Mouse (Mus musculus) left cerebral cortex, postnatal 25 days (tissue): ENCODE results near the gene Hist1h1e. TPM values are rescaled to one million over a fixed set of nuclear protein-coding genes. Genes with fewer than 3 reads are reported as not detected.
"Not testable (repeated sequence)": the region's sequence is repeated elsewhere in the genome, so short reads cannot be mapped to it uniquely, and the experiment has no call there.

ENCODE experiments used
- DNase-seq, 2 experiments: peaks; one replicate each; pipeline ENCODE4 v3.0.0; 2022; ENCODE audit warnings: low spot score in 2 of 2, mixed read lengths in 1 of 2
- intact Hi-C: fragments of 180-260 bp; cut with DNase I; formaldehyde crosslinking; loops from one replicate; pipeline ENCODE4 v1.15.1; 2025
- total RNA-seq, 2 experiments: library from RNA; stranded (reverse); gene quantifications; 2 replicates each; pipeline ENCODE4 v1.2.3; 2021

Gene Hist1h1e
- total RNA-seq, 2 experiments from 2014 or later: 53.2 to 67.9 TPM

DNA sequence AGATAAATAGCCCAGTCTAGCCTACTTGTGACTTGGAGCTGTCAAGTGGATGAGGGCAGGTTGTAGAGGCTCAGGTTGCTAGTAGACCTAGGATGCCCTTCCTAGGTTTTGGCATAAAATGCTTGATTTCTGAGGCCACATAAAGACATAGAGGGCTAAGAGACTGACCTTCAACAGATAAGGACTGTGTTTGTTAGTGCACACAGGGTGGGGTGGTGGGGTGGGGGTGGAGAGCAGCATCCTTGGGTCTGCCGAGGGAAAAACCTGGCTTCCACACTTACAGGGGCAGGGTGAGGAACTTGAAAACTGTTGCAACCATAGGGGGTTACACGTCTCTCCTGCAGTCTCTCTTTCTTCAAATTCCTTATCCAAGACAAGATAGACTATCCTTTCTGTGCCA is 27.2 kb downstream of the Hist1h1e start:
- DNase-seq: no peak
- intact Hi-C loops: no loop called here

DNA sequence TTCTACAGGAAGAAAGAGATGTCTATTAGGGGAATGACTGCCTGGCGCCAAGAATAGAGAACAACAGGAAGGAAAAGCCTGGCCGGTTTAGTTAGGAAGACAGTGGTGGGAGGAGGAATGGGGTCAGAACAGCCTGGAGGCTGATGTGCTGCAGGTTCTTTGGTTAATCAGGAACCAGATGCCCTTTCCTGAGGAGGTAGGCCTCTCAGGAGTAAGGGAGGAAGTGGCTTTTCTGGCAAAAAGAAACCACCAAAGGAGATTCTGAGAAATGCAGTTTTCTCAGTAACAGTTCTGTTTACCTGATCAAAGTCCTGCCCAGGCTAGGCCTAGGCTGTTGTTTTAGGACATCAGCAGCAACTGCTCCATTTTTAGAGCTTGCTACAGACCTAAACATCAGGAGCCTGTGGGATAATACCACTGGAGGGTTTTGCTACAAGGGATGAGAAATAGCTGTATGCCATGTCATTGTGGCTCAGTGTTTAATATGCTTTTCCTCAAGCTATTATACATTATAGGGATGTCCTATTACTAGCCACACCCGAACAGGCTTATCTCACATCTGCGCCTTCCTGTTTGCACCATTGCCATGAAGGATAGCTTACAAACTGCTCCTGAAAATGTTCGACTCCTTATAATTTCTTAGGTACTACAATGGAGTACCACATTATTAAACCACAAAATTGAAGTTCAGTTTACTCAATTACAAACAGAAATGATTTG is 29.1 kb downstream of the Hist1h1e start:
- intact Hi-C loops: no loop called here
- DNase-seq: no peak

DNA sequence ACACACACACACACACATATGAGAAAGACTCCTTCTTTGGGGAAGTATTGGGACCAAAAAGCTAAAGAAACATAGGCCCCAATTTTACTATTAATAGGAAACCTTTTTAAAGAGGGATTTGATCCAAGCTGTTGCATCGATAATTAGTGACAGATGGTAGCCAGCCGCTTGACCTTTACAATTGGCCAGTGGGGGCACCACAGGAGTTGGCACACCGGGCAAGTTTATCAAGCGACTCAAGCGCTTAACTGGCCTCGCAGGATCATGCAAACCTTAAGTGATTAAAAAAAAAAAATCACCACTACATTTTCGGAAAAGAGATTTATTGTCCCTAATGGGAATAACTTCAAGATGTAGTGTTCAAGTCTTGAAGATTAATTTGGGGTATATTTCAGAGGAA is 29.7 kb downstream of the Hist1h1e start:
- no peak for DNase-seq
- intact Hi-C loops: no loop called here

DNA sequence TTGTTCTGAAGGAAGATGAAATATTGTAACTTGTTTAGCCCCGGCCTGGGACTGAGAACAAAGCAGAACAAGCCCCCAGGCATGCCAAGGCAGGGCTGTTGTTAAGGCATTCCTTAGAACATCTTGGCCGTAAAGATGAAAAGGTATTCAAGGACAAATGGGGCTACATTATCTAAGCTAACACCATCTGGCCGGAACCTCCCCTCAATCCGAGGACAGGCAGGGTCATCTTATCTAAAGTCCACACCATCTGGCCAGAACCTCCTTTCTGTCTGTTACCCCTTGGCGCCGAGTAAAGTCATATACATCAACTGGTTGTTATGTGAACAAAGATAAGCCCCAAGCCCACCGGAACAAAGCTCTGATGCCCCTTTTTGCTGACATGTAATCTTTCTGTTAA is 30.5 kb downstream of the Hist1h1e start:
- DNase-seq, intact Hi-C loops: not testable (repeated sequence)

DNA sequence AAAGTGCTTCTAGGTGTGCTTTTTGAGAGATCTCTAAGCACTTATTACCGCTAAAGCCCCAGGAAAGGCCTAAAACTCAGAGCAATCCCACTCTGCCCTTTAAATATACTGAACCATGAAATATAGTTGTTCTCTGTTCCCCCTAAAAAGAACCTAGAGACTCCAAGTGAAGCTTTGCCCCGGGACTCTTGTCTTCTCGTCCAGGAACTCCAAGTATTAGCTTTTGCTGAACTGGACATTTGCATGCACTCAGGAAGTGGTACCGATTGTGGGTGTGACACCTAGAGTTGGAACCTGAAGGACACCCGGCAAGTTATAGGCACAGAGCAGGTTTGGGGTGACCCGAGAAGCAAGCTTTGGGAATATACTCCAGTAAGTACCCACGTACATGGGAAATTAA is 31.2 kb downstream of the Hist1h1e start:
- intact Hi-C loops: no loop called here
- no peak for DNase-seq

DNA sequence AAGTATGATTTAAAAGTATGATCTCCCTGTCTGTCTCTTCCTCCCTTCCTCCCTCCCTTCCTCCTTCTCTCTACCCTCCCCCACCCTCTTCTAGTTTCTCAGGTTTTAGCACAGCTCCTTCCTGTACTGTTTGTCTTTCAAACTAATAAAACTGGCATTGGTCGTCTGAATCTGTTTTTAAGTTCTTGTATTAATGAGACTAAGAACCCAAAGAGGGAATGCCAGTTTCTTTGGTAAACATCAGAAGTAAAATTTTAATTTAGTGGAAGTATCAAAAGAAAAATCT is 35.5 kb downstream of the Hist1h1e start:
- intact Hi-C loops: loop anchor here (2.0 to 10.0 kb wide), 4 partner anchors 34 to 1832 kb away; partner anchors contain the start of genes Hist1h1b, Hist1h2ac, Hist1h2ak and Hist1h2an
- DNase-seq: no peak

DNA sequence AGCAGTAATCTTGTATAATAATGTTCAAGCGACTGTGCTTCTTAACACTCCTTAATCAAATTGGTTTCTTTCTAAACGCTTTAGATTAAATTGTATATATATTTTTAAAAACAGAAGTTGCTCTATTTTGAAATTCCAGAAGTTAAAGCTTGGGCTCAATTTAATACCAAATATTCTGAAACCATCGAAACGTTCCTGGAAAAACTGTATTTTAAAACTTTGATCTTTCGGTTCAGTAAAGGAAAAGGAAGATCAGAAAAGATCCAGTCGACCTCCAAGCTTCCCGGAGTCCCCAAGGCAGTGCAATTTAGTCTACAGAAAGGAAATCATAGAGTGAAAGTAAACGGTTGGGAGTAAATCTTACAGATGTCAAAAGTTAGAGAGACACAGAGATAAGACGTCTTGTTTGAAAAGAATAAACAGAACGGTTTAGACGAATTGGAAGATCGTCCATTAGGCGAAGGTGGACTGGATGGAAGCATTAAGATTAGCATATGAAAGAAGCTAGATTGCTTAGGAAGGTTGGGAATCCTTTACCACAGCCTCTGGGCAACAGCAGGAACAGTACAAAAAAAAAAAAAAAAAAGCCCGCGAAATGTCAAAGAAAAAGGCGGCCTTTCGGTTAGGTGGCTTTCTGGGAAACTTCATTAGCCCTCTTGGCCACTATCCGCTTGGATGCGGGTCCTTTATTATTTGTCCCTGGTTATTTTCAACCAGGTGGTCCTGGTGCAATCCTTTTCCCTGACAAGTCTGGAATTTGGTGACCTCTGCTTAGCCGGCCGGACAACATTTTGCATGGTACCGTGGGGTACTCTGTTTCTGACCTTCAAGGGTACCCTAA is 36.0 kb downstream of the Hist1h1e start:
- intact Hi-C loops: loop anchor here (2.0 to 10.0 kb wide), 4 partner anchors 34 to 1832 kb away; partner anchors contain the start of genes Hist1h1b, Hist1h2ac, Hist1h2ak and Hist1h2an
- peak in 1 of 2 experiments; percentile 14 for DNase-seq

DNA sequence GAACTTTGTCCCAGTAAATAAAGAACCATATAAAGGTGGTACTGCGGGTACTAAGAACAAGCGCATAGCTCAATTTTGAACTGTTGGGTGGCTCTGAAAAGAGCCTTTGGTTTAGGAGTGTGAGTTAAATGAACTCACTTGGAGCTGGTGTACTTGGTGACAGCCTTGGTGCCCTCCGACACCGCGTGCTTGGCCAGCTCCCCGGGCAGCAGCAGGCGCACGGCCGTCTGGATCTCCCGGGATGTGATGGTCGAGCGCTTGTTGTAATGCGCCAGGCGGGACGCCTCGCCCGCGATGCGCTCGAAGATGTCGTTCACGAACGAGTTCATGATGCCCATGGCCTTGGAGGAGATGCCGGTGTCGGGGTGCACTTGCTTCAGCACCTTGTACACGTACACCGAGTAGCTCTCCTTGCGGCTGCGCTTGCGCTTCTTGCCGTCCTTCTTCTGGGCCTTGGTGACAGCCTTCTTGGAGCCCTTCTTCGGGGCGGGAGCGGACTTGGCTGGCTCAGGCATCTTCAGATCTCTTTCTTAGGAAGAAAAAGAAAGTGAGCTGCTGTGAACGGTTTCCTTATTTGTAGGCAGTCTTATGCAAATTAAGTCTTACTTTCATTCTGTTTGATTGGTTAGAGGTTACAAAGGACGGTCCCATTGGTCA is 36.8 kb downstream of the Hist1h1e start:
- DNase-seq: peak; percentile 80 to 94
- intact Hi-C loops: loop anchor here (2.0 to 10.0 kb wide), 4 partner anchors 35 to 1831 kb away; partner anchors contain the start of genes Hist1h1b, Hist1h2ac, Hist1h2ak and Hist1h2an

DNA sequence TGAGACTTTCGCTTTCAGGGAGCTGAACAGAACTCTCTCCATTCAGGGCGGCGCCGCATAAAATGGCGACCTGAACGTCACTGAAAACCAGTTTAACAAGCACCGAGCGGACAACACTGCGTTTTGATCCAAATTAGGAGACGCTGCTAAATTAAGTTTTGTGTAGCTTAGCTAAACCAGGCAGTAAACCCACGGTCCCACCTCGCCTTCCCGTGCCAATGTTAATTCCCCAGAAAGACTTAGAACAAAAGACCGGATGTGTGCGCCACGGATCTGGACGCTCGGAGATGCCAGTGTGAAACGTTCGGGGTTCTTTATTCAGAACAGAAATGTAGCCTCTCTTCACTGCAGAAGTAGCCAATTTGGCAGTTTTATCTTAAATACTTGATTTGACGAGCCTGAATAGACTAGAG is 37.3 kb downstream of the Hist1h1e start:
- peak; percentile 77 to 81 for DNase-seq
- intact Hi-C loops: loop anchor here (5.0 to 10.0 kb wide), 3 partner anchors 97 to 1830 kb away; partner anchors contain the start of genes Hist1h1b, Hist1h2ac, Hist1h2ak and Hist1h2an

DNA sequence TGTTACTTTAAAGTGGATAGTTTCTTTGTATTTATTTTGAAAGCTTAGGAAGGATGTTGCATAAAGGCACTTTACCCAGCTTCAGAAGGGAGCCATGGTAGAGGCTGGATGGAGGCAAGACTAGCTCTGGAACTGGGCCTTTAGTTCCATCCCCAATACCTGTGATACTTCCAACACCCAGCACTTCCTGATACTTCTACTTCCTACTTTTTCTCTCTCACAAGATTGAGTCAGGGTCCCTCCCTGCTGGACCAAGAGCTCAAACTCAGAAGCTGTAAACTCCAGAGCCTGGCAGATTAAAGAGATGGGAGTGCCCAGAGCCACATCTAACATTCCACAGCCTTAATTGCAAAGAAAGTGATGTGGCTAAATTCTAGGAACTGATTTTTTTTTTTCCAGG is 38.0 kb downstream of the Hist1h1e start:
- no peak for DNase-seq
- intact Hi-C loops: loop anchor here (5.0 to 10.0 kb wide), 3 partner anchors 158 to 1830 kb away; partner anchors contain the start of genes Hist1h1b, Hist1h2ak, Hist1h2an and Hist1h2bn

DNA sequence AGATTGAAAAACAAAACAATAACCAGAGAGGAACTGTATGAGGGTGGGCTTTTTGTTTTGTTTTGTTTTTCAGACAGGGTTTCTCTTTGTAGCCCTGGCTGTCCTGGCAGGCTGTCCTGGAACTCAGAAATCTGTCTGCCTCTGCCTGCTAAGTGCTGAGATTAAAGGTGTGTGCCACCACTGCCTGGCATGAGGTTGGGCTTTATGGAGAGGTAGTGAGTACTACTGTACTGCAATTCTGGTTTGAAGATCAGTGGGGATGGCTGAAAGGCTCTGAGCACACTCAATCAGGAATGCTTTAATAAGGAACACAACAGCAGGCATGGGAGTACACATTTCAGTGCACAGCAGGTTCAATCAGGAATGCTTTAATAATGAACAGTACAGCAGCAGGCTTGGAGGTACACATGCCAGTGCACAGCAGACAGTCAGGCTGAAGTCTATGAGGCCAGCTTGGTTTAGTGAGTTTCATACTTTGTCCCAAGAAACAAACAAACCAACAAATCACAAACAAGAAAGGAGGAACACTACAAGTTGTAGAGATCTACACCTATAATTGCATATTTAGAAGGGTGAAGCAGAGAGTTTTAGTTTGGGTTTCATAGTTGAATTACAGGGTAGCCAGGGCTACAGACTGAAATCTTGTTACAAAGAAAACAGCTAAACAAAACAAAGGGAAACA is 38.8 kb downstream of the Hist1h1e start:
- intact Hi-C loops: loop anchor here (5.0 to 10.0 kb wide), 3 partner anchors 159 to 1829 kb away; partner anchors contain the start of genes Hist1h1b, Hist1h2ak, Hist1h2an and Hist1h2bn

DNA sequence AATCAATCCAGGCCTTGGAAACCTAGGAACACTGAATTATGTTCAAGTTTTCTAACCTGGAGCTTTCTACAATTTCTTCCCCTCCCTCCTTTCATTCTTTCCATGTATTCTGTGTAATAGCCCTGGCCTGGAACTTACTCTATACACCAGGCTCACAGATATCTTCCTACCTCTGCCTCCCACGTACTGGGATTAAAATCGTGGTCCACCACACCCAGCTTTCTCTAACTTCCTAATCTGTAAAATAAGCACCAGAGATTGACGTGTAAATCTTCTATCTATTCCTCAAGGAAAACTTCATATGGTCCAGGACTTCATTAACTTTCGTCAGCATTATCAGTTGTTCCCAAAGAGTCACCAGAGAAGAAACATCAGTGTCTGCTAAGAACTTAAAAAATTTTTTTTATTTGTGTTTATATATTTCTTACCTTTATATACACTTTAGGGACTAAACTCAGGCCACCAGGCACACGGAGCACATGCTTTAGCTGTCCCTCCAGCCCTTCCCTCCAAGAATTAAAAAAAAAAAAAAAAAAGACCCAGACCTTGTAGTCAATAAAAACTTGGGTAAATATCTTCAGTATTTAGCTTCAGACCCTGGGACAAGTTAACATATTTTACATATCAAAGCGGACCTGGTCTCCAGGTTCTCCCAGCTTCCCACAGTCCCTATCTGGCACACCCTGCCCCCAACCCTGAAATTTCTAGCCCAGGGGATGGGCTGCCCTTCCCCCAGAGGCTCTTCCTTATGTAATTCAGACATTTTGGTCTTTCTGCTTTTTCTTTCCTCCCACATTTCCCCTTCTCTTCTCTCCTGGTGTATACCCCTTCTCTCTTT is 39.9 kb downstream of the Hist1h1e start:
- DNase-seq: no peak
- intact Hi-C loops: loop anchor here (5.0 to 10.0 kb wide), 3 partner anchors 160 to 1828 kb away; partner anchors contain the start of genes Hist1h1b, Hist1h2ak, Hist1h2an and Hist1h2bn

More for the DNA sequence above, 38.8 kb downstream of the Hist1h1e start:
- DNase-seq: no peak

DNA sequence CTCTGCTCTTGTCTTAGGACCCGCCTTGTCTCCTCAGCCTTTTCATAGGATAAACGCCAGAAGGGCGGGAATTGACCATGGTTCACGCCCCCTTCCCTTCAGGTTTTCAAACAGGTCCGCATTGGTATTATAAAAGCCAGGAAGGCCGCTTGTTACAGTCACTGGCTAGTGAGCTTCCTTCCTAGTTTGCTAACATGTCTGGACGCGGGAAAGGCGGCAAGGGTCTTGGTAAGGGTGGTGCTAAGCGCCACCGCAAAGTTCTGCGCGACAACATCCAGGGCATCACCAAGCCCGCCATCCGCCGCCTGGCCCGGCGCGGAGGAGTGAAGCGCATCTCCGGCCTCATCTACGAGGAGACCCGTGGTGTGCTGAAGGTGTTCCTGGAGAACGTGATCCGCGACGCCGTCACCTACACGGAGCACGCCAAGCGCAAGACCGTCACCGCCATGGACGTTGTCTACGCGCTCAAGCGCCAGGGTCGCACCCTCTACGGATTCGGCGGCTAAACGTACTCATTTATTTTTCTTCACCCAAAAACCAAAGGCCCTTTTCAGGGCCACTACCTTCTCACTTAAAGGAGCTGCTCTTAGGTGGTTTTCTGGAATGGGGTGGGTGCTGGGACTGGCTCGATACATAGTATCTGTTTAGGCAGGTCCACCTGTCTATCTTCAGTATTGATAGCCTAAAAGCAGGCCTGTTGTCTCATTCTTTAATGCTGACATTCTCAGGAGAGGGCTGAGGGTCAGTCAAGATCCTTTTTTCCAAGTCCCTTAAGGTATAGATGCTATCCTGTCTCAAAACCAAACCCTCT is 40.7 kb downstream of the Hist1h1e start, which contains the start of gene Hist1h4d:
TSS of gene Hist1h4d (plus strand) at position 191 of the 811 bp plus-strand sequence.
- intact Hi-C loops: loop anchor here (5.0 to 10.0 kb wide), 3 partner anchors 161 to 1827 kb away; partner anchors contain the start of genes Hist1h1b, Hist1h2ak, Hist1h2an and Hist1h2bn
- peak; percentile 98 to 99 for DNase-seq

DNA sequence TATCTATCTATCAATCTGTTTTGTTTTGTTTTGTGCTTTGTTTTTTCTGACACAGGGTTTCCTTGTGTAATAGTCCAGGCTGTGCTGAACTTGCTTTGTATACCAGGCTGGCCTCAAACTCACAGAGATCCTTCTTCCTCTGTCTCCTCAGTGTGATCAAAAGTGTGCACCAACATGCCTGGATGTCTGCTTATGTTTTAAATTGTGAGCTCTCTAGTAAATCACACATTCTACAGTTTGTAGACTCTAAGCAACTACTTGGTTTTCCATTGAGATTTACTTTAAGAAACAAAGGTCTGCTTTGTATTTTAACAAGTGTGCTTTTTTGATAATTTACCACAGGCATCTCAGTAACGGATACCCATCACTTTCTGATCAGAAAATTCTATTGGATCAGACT is 44.5 kb downstream of the Hist1h1e start:
- intact Hi-C loops: loop anchor here (5.0 kb wide), 1 partner anchor 179 kb away; the partner anchor contains the start of gene Hist1h4b
- DNase-seq: no peak

DNA sequence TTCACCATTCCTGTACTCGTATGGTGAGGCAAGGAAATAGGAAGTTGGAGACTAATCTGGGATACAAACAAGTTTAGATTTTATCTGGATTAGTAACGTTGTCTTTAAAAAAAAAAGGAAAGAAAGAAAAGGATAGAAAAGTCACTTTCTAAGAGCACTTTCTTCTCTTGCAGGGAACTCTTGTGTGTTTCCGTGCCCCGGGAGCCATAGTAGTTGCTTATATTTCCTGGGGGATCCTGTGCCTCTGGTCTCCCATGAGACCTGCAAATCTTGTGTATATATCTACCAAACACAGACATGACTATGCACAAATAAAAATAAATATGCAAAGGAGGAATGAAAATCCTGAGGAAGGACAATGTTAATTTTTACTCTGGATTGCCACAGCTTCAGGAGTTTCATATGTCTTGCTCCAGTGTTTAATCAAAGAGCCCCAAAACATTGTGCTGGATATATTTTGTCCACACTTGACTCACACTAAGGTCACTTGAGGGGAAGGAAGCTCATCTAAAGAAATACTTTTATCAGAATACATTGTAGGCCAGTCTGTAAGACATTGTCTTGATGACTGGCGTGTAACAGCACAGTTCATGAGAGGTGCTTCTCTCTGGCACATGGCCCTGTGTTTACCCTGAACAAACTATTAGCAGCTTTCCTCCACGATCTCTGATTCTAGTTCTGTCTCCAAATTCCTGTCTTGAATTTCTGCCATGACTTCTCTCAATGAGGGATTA is 45.3 kb downstream of the Hist1h1e start:
- no peak for DNase-seq
- intact Hi-C loops: loop anchor here (5.0 kb wide), 1 partner anchor 180 kb away; the partner anchor contains the start of gene Hist1h4b

DNA sequence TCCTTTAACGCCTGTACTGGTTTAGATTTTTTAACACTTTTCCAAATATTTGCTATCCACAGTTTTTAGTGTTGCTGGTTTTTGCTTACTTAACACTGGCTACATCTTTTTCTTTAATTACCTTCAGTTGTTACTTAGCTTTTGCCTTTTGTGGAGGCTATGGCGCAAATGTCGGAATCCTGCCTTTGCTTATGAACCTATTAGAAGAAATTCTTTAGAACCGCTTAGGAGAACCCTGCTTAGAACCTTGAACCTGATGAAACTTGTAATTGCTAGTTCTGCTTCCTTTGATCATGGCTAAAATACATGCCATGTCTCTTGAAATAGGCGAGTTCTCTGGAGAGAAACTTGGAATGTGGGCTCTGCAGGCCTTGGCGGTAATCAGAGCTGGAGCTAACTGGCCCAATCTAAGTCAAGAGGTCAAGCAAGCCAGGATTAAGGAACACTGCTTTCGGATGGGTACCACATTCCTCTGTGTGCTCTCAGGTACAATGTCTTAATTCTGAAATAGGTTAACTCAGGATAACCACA is 45.9 kb downstream of the Hist1h1e start:
- intact Hi-C loops: loop anchor here (5.0 kb wide), 1 partner anchor 181 kb away; the partner anchor contains the start of gene Hist1h4b
- DNase-seq: no peak
